Mouse (Mus musculus) E14TG2a.4 (cell line): ENCODE measurements around the gene 1700057G04Rik.

Source experiments
- CTCF ChIP-seq: conservative IDR thresholded peaks from 2 replicates; pipeline ENCODE4 v1.5.1; 2014; ENCODE audit warnings: low read length
- NANOG ChIP-seq: IDR thresholded peaks from 2 replicates; pipeline ENCODE4 v1.6.1; 2014; ENCODE audit warnings: borderline replicate concordance, low read length, mixed read lengths

DNA sequence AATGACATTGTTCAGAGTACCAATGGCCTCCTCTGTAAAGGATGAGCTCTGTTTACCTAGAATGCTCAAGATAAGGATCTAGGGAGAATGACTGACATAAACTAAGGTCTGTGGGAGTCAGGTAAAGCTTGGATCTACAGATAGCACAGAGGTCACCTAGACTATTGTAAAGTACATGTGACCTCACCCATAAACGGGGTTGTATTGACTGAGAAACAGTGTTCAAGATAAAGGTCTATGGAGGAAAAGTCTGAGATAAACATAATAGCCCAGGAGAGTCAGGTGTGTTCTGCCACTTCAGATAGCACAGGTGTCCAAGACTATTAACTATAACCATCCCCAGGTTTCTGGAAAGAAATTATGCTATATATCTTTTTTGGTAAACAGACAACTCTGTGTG is 29.8 kb downstream of the 1700057G04Rik start:
- TF ChIP-seq CTCF (no peak), NANOG (no peak)
